Mouse (Mus musculus): ENCODE data around the gene Hnrnpr. TPM values are rescaled to one million over a fixed set of nuclear protein-coding genes. Genes with fewer than 3 reads are reported as not detected.

Gene Hnrnpr
- total RNA-seq (2021): 10 to 100 TPM; 23.0 to 30.3 TPM
- long read RNA-seq, experiment 1, full-length matches to known transcripts: 45 of 48 reads
- long read RNA-seq, experiment 1, partial matches to known transcripts: 0 of 48 reads
- long read RNA-seq, experiment 1, other reads (novel, unspliced or antisense): 3 of 48 reads
- long read RNA-seq, experiment 2, full-length matches to known transcripts: 32 of 34 reads
- long read RNA-seq, experiment 2, partial matches to known transcripts: 1 of 34 reads
- long read RNA-seq, experiment 2, other reads (novel, unspliced or antisense): 1 of 34 reads

- peak; percentile 99 for DNase-seq
- intact Hi-C loops (cut with DNase I; ENCODE audit: low total_unique reads): no loop called here
Observed at GRCm38 (mm10) chr4:136310229-136311041, at the start of gene Hnrnpr. Hnrnpr (plus strand) TSS chr4:136310942.

GRCm38 (mm10) chr4:136261912-136262311, 48.8 kb upstream of the Hnrnpr start:
- no peak for DNase-seq
- intact Hi-C loops (cut with DNase I; ENCODE audit: low total_unique reads): no loop called here

- intact Hi-C loops (cut with DNase I; ENCODE audit: low total_unique reads): no loop called here
- DNase-seq: no peak
Observed at GRCm38 (mm10) chr4:136263555-136263954, 47.2 kb upstream of the Hnrnpr start.

- DNase-seq: no peak
- intact Hi-C loops (cut with DNase I; ENCODE audit: low total_unique reads): no loop called here
Observed at GRCm38 (mm10) chr4:136266716-136267343, 43.9 kb upstream of the Hnrnpr start.

GRCm38 (mm10) chr4:136268912-136269311, 41.8 kb upstream of the Hnrnpr start:
- intact Hi-C loops (cut with DNase I; ENCODE audit: low total_unique reads): no loop called here
- DNase-seq: no peak

- intact Hi-C loops (cut with DNase I; ENCODE audit: low total_unique reads): no loop called here
- DNase-seq: peak; percentile 56
Observed at GRCm38 (mm10) chr4:136270648-136271047, 40.1 kb upstream of the Hnrnpr start.

GRCm38 (mm10) chr4:136281097-136281496, 29.6 kb upstream of the Hnrnpr start:
- intact Hi-C loops (cut with DNase I; ENCODE audit: low total_unique reads): no loop called here
- DNase-seq: no peak

- DNase-seq: peak; percentile 26
Observed at GRCm38 (mm10) chr4:136281611-136282010, 29.1 kb upstream of the Hnrnpr start.

GRCm38 (mm10) chr4:136282621-136283480, 27.9 kb upstream of the Hnrnpr start:
- DNase-seq: no peak
- intact Hi-C loops (cut with DNase I; ENCODE audit: low total_unique reads): no loop called here

More at GRCm38 (mm10) chr4:136281611-136282010, 29.1 kb upstream of the Hnrnpr start:
- intact Hi-C loops (cut with DNase I; ENCODE audit: low total_unique reads): no loop called here

- no peak for DNase-seq
- intact Hi-C loops (cut with DNase I; ENCODE audit: low total_unique reads): no loop called here
Observed at GRCm38 (mm10) chr4:136283783-136284182, 27.0 kb upstream of the Hnrnpr start.

- DNase-seq: peak; percentile 87
Observed at GRCm38 (mm10) chr4:136284455-136284854, 26.3 kb upstream of the Hnrnpr start, which contains the start of gene Zfp46. Zfp46 (plus strand) TSS chr4:136284683.

GRCm38 (mm10) chr4:136284891-136285290, 25.9 kb upstream of the Hnrnpr start:
- DNase-seq: no peak
- intact Hi-C loops (cut with DNase I; ENCODE audit: low total_unique reads): no loop called here

More at GRCm38 (mm10) chr4:136284455-136284854, 26.3 kb upstream of the Hnrnpr start, which contains the start of gene Zfp46:
- intact Hi-C loops (cut with DNase I; ENCODE audit: low total_unique reads): no loop called here

GRCm38 (mm10) chr4:136285348-136285810, 25.4 kb upstream of the Hnrnpr start:
- peak; percentile 96 for DNase-seq
- intact Hi-C loops (cut with DNase I; ENCODE audit: low total_unique reads): no loop called here

- intact Hi-C loops (cut with DNase I; ENCODE audit: low total_unique reads): no loop called here
- peak; percentile 97 for DNase-seq
Observed at GRCm38 (mm10) chr4:136285811-136286371, 24.9 kb upstream of the Hnrnpr start.

- intact Hi-C loops (cut with DNase I; ENCODE audit: low total_unique reads): no loop called here
- DNase-seq: no peak
Observed at GRCm38 (mm10) chr4:136289918-136290780, 20.6 kb upstream of the Hnrnpr start.

- intact Hi-C loops (cut with DNase I; ENCODE audit: low total_unique reads): no loop called here
- no peak for DNase-seq
Observed at GRCm38 (mm10) chr4:136290781-136291595, 19.8 kb upstream of the Hnrnpr start.

- no peak for DNase-seq
- intact Hi-C loops (cut with DNase I; ENCODE audit: low total_unique reads): no loop called here
Observed at GRCm38 (mm10) chr4:136291692-136292091, 19.1 kb upstream of the Hnrnpr start.

Data from gastrocnemius, postnatal 14 days (tissue).